17 mouse cellular contexts compared by ENCODE assay signal in the genomic region with DNA sequence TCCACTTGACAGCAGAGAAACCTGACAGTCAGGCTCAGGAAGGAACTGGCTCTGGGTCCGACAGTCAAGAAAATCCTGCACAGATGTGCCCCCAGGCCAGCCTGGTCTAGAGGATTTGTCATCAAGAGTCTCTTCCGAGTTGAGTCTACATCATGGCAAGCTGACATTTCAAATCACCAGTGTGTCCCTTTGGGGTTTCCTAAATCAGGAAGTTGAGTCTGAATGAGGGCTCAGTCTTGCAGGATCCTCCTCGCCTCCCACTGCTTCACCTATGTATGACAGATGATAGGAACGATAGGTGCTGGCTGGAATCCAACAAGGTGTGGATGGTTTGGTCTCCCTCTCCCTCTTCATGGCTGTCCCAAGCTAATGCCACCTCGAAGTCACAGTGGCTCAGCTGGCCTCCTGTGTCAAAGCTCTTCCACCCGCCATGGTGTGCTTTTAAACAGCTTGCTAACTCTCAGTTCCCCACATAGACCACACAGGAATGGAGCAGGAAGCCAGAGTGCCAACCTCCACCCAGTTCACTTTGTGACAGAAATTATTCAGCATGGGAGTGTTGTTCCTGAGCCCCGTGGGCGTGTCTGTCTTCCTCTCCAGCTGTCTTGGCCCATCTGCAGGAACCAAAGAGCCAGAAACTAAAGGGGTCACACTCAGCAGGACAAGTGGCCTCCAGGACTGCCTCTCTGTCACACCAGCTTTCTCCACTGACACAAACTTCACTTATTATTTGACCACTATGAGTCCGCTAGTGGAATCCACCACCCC. TPM values are rescaled to one million over a fixed set of nuclear protein-coding genes. Genes with fewer than 3 reads are reported as not detected.
DNase-seq lines count a peak whose midpoint lies in the region; ATAC-seq and TF ChIP-seq lines count a peak whose summit lies in the region.
"Had no signal": no experiment of that assay in that cellular context is flagged by ENCODE, and none has a peak within 500 bp of the region (broad histone marks: within the 10 kb centered on the region; RNA-seq: fewer than 3 reads in every experiment).

No protein-coding gene starts in this region.

- no peaks in the 10 kb centered on the region for H3K27me3 ChIP-seq in heart, adult 2 months (ENCODE audit: control insufficient read depth, insufficient read depth, low read length)
- peaks cover 24% of the 10 kb centered on the region for H3K27me3 ChIP-seq in heart, embryonic 10.5 days (ENCODE audit: insufficient read depth, poor library complexity, severe bottlenecking)

- no peak overlapping the region for H3K4me3 ChIP-seq in heart, adult 2 months
- no peak overlapping the region for H3K4me3 ChIP-seq in heart, embryonic 10.5 days
- no peak overlapping the region for H3K4me3 ChIP-seq in gastrocnemius, adult 2 months
- H3K4me3 ChIP-seq: neural tube, embryonic 15.5 days had no signal

- H3K9ac ChIP-seq in heart, adult 2 months (ENCODE audit: low read depth, low read length): no peak overlapping the region
- H3K9ac ChIP-seq: hindbrain, embryonic 14.5 days; neural tube, embryonic 15.5 days had no signal

- H3K27ac ChIP-seq in heart, adult 2 months: peak overlapping the region; percentile 41
- H3K27ac ChIP-seq in heart, embryonic 10.5 days: no peak overlapping the region
- peak overlapping the region; percentile 66 for H3K27ac ChIP-seq in gastrocnemius, adult 2 months
- H3K27ac ChIP-seq: hindbrain, embryonic 14.5 days; neural tube, embryonic 15.5 days had no signal

- peaks cover 5% of the 10 kb centered on the region for H3K4me1 ChIP-seq in heart, adult 2 months (ENCODE audit: control insufficient read depth, insufficient read depth, low read length)
- H3K4me1 ChIP-seq in heart, embryonic 10.5 days: no peaks in the 10 kb centered on the region
- H3K4me1 ChIP-seq: neural tube, embryonic 15.5 days had no signal

- no peak for ATAC-seq in activated CD4-positive, CD25-positive, alpha-beta regulatory T cell, adult 4 months

- H3K9me3 ChIP-seq in heart, embryonic 10.5 days: no peaks in the 10 kb centered on the region
- H3K9me3 ChIP-seq: neural tube, embryonic 15.5 days had no signal

- TF ChIP-seq EP300 in heart, adult 2 months (IDR thresholded peaks at IDR 0.05; ENCODE audit: insufficient read depth, low read depth, low read length): no peak

- no peaks in the 10 kb centered on the region for H3K36me3 ChIP-seq in heart, adult 2 months (ENCODE audit: control insufficient read depth, insufficient read depth, low read length)
- H3K36me3 ChIP-seq in heart, embryonic 10.5 days: no peaks in the 10 kb centered on the region
- H3K36me3 ChIP-seq: neural tube, embryonic 15.5 days had no signal

- TF ChIP-seq POLR2A in heart, adult 2 months (IDR thresholded peaks at IDR 0.05; ENCODE audit: insufficient read depth, low read depth, low read length): no peak

- 46% methylated on average over 9 of the region's 9 CpGs for WGBS in heart, adult 2 months
- WGBS in heart, embryonic 10.5 days: 66% methylated on average over 9 of the region's 9 CpGs

- intact Hi-C loops in heart, adult 2 months (cut with DNase I): no loop called here
- intact Hi-C loops in left cerebral cortex, postnatal 36 days (cut with DNase I): no loop called here
- intact Hi-C loops in gastrocnemius, adult 2 months (cut with DNase I): no loop called here

- DNase-seq in heart, adult 2 months: peak in 1 of 2 experiments; percentile 58
- no peak for DNase-seq in heart, embryonic 10.5 days (ENCODE audit: low spot score)
- peak; percentile 18 to 25 for DNase-seq in left cerebral cortex, postnatal 36 days (ENCODE audit: low spot score in 2 of 2)
- DNase-seq in left cerebral cortex, adult 11 months (ENCODE audit: low spot score): no peak
- DNase-seq in gastrocnemius, adult 2 months: peak; percentile 50
- DNase-seq in monocyte, adult 2 months (ENCODE audit: low read depth in 1 of 2, low spot score in 2 of 2): peak; percentile 30 to 45
- no peak for DNase-seq in urinary bladder, adult 2 months (ENCODE audit: low spot score)
- DNase-seq: adrenal gland, postnatal 10 days; cerebellum, adult 18-20 months had no signal

- TF ChIP-seq CTCF in heart, adult 2 months (IDR thresholded peaks at IDR 0.05): no peak
- TF ChIP-seq CTCF in gastrocnemius, adult 2 months (IDR thresholded peaks at IDR 0.05): no peak

- no peaks in the 10 kb centered on the region for H3K79me2 ChIP-seq in heart, adult 2 months (replicated peaks; ENCODE audit: control insufficient read depth, insufficient read depth, low read length)

RNA-seq across cellular contexts. Expression of a gene that starts 2.3 kb away (rescaled TPM):
- not detected for total RNA-seq in heart, adult 2 months (2021)
- not detected in 2 replicates for polyA plus RNA-seq in heart, adult 2 months (2012; rRNA removed)
- 0.67 TPM in 1 of 2 replicates, not detected in the other for polyA plus RNA-seq in heart, embryonic 10.5 days (2016; fragmentation: Nextera tagmentation; extraction: Ambion mirVana)
- not detected for total RNA-seq in left cerebral cortex, postnatal 36 days (2021)
- total RNA-seq in gastrocnemius, adult 2 months (2021): not detected
- not detected for polyA plus RNA-seq in activated CD4-positive, CD25-positive, alpha-beta regulatory T cell, adult 4 months (2017; shearing (Covaris generic))
- polyA plus RNA-seq in urinary bladder, adult 2 months (2012; rRNA removed): 0.78 and 0.95 TPM in 2 replicates
- total RNA-seq: adrenal gland, postnatal 10 days; layer of hippocampus, adult 18-20 months; liver, adult 2 months had no signal
- polyA plus RNA-seq: embryonic facial prominence, embryonic 11.5 days; forebrain, embryonic 11.5 days; hindbrain, embryonic 14.5 days; liver, adult 2 months; midbrain, embryonic 11.5 days; neural tube, embryonic 15.5 days had no signal

RNA-seq across cellular contexts. Expression of a gene that starts 6.2 kb away (rescaled TPM):
- 1 to 10 TPM; 5.8 to 7.1 TPM for total RNA-seq in heart, adult 2 months (2021)
- polyA plus RNA-seq in heart, adult 2 months (2012; rRNA removed): 5.6 and 7.1 TPM in 2 replicates
- polyA plus RNA-seq in heart, embryonic 10.5 days (2016; fragmentation: Nextera tagmentation; extraction: Ambion mirVana): 4.9 and 5.1 TPM in 2 replicates
- total RNA-seq in left cerebral cortex, postnatal 36 days (2021): 1 to 10 TPM in 1 of 2 experiments, under 1 TPM in 1; 0.86 to 1.4 TPM
- 1 to 10 TPM; 2.4 to 3.0 TPM for total RNA-seq in gastrocnemius, adult 2 months (2021)
- not detected for polyA plus RNA-seq in activated CD4-positive, CD25-positive, alpha-beta regulatory T cell, adult 4 months (2017; shearing (Covaris generic))
- polyA plus RNA-seq in urinary bladder, adult 2 months (2012; rRNA removed): 9.4 and 11.7 TPM in 2 replicates

RNA-seq across cellular contexts. Expression of a gene that starts 16.4 kb away (rescaled TPM):
- total RNA-seq in heart, adult 2 months (2021): not detected
- not detected in 2 replicates for polyA plus RNA-seq in heart, adult 2 months (2012; rRNA removed)
- polyA plus RNA-seq in heart, embryonic 10.5 days (2016; fragmentation: Nextera tagmentation; extraction: Ambion mirVana): not detected in 2 replicates
- total RNA-seq in left cerebral cortex, postnatal 36 days (2021): not detected
- not detected for total RNA-seq in gastrocnemius, adult 2 months (2021)
- polyA plus RNA-seq in activated CD4-positive, CD25-positive, alpha-beta regulatory T cell, adult 4 months (2017; shearing (Covaris generic)): not detected
- not detected in 2 replicates for polyA plus RNA-seq in urinary bladder, adult 2 months (2012; rRNA removed)
- total RNA-seq: layer of hippocampus, adult 18-20 months; liver, adult 2 months had no signal
- polyA plus RNA-seq: embryonic facial prominence, embryonic 11.5 days; forebrain, embryonic 11.5 days; hindbrain, embryonic 14.5 days; liver, adult 2 months; midbrain, embryonic 11.5 days; neural tube, embryonic 15.5 days had no signal

RNA-seq across cellular contexts. Expression of a gene that starts 21.4 kb away (rescaled TPM):
- not detected for total RNA-seq in heart, adult 2 months (2021)
- polyA plus RNA-seq in heart, adult 2 months (2012; rRNA removed): not detected in 2 replicates
- not detected in 2 replicates for polyA plus RNA-seq in heart, embryonic 10.5 days (2016; fragmentation: Nextera tagmentation; extraction: Ambion mirVana)
- total RNA-seq in left cerebral cortex, postnatal 36 days (2021): not detected
- not detected for total RNA-seq in gastrocnemius, adult 2 months (2021)
- polyA plus RNA-seq in activated CD4-positive, CD25-positive, alpha-beta regulatory T cell, adult 4 months (2017; shearing (Covaris generic)): not detected
- 0.21 TPM in 1 of 2 replicates, not detected in the other for polyA plus RNA-seq in urinary bladder, adult 2 months (2012; rRNA removed)
- total RNA-seq: adrenal gland, postnatal 10 days; layer of hippocampus, adult 18-20 months; liver, adult 2 months had no signal
- polyA plus RNA-seq: embryonic facial prominence, embryonic 11.5 days; forebrain, embryonic 11.5 days; hindbrain, embryonic 14.5 days; liver, adult 2 months; midbrain, embryonic 11.5 days; neural tube, embryonic 15.5 days had no signal

RNA-seq across cellular contexts. Expression of a gene that starts 40.4 kb away (rescaled TPM):
- total RNA-seq in heart, adult 2 months (2021): not detected
- polyA plus RNA-seq in heart, adult 2 months (2012; rRNA removed): 0.43 and 0.97 TPM in 2 replicates
- 0.40 and 0.58 TPM in 2 replicates for polyA plus RNA-seq in heart, embryonic 10.5 days (2016; fragmentation: Nextera tagmentation; extraction: Ambion mirVana)
- not detected for total RNA-seq in left cerebral cortex, postnatal 36 days (2021)
- not detected for total RNA-seq in gastrocnemius, adult 2 months (2021)
- polyA plus RNA-seq in activated CD4-positive, CD25-positive, alpha-beta regulatory T cell, adult 4 months (2017; shearing (Covaris generic)): not detected
- not detected in 2 replicates for polyA plus RNA-seq in urinary bladder, adult 2 months (2012; rRNA removed)
- total RNA-seq: layer of hippocampus, adult 18-20 months; liver, adult 2 months had no signal
- polyA plus RNA-seq: embryonic facial prominence, embryonic 11.5 days; forebrain, embryonic 11.5 days; hindbrain, embryonic 14.5 days; liver, adult 2 months; midbrain, embryonic 11.5 days; neural tube, embryonic 15.5 days had no signal

Comparison
In these comparisons a context has a peak if more than half of its experiments do, and no peak if none do; other contexts are left out.
1. DNase-seq: peak in left cerebral cortex, postnatal 36 days (2 of 2), gastrocnemius, adult 2 months (single experiment) and monocyte, adult 2 months (2 of 2); none in heart, embryonic 10.5 days (single experiment), left cerebral cortex, adult 11 months (single experiment) and urinary bladder, adult 2 months (single experiment).